Mouse (Mus musculus): ENCODE measurements around the gene Unc119b. TPM values are rescaled to one million over a fixed set of nuclear protein-coding genes. Genes with fewer than 3 reads are reported as not detected.
"Not testable (repeated sequence)": the region's sequence is repeated elsewhere in the genome, so short reads cannot be mapped to it uniquely, and the experiment has no call there.

Gene Unc119b
- polyA plus RNA-seq, 1 experiment from 2014 or later = 46.8 TPM

DNA sequence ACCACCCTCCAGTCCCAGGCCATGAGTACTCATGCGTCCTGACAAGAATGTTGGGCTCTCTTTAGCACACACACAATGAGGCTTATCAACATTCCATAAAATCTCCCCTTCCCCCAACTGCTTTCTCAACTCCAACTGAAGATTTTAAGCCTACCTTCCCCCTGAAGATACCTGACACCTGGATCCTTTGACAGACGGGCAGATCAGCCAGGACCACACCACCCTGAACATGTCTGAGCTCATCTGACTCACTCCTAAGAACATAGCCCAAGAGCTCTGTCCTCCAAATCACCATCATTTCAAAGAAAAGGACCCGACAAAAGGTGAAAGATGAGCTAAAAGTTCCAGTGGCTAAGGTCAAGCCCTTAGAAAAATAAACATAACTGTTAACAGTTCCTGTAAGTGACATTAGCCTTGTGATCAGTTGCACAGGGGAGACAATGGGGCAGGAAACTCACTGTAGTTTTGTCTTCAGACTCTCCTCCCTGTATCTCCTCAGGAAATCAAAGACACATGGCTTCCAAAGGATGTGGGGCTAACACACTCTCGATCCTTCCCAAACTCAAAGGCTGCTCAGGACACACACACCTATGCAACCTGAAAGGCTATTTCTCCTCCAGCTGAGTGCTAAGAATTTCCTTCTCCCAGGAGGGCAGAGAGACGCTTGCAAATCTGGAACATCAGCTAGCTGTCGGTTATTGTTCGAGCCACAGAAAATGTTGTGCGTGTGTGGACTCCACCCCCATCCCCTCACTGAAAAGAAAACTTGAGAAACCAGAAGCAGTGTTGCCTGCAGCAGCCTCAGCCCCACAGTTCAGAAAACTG, 17.6 kb upstream of the Unc119b start:
- no peak for DNase-seq (ENCODE audit: low spot score)
- Histone ChIP-seq H3K4me2 (replicated peaks; ENCODE audit: low read depth, low read length) (no peak overlapping the region), H3K9ac (ENCODE audit: low read depth, low read length) (no peak overlapping the region; the same call in 1 of the 2 replicates)

DNA sequence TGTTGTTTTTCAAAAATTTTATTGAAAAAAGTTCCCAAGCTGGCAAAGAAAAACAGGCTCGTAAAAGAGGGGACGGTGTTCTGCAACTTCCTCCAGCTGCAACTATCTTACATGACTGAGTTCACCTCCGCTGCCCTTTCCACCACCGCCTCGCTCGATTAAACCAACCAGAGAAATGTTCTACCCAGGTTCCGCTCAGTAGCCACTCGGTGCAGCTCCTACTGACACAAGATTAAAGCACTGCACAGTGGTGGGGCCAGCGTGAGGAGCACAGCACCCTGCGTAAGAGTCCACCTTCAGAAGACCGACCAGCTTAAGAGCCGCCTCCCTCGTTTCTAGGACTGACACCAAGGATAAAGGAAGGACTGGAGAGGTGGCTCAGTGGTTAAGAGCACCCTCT, 16.7 kb upstream of the Unc119b start:
- Histone ChIP-seq H3K4me1 (replicated peaks; ENCODE audit: control insufficient read depth, insufficient read depth, low read length) (peaks cover 8% of the 10 kb centered on the region; the same call in 1 of the 2 replicates), H3K27ac (ENCODE audit: low read depth, low read length) (no peak overlapping the region), H3K27me3 (ENCODE audit: control insufficient read depth, insufficient read depth, low read length) (no peaks in the 10 kb centered on the region), H3K4me2 (replicated peaks; ENCODE audit: low read depth, low read length) (no peak overlapping the region), H3K4me3 (ENCODE audit: low read depth, low read length) (no peak overlapping the region), H3K9me3 (ENCODE audit: control insufficient read depth, low read length) (no peaks in the 10 kb centered on the region), H3K36me3 (ENCODE audit: control insufficient read depth, insufficient read depth, low read length) (peaks cover 18% of the 10 kb centered on the region), H3K9ac (ENCODE audit: low read depth, low read length) (no peak overlapping the region)
- no peak for ATAC-seq (ENCODE audit: low FRiP score)
- WGBS = 88% methylated on average over 13 of the region's 13 CpGs
- no peak for DNase-seq (ENCODE audit: low spot score)

More for the DNA sequence above, 17.6 kb upstream of the Unc119b start:
- no peak for ATAC-seq (ENCODE audit: low FRiP score)
- H3K36me3 ChIP-seq (ENCODE audit: control insufficient read depth, insufficient read depth, low read length) = peaks cover 15% of the 10 kb centered on the region
- 61% methylated on average over 8 of the region's 8 CpGs for WGBS
- H3K27ac ChIP-seq (ENCODE audit: low read depth, low read length) = no peak overlapping the region
- H3K27me3 ChIP-seq (ENCODE audit: control insufficient read depth, insufficient read depth, low read length) = no peaks in the 10 kb centered on the region
- H3K4me1 ChIP-seq (replicated peaks; ENCODE audit: control insufficient read depth, insufficient read depth, low read length) = peaks cover 12% of the 10 kb centered on the region; the same call in 1 of the 2 replicates
- H3K9me3 ChIP-seq (ENCODE audit: control insufficient read depth, low read length) = no peaks in the 10 kb centered on the region
- no peak overlapping the region for H3K4me3 ChIP-seq (ENCODE audit: low read depth, low read length)

GRCm38 (mm10) chr5:115150991-115151390, 16.2 kb upstream of the Unc119b start:
- Histone ChIP-seq H3K27me3 (ENCODE audit: control insufficient read depth, insufficient read depth, low read length) (no peaks in the 10 kb centered on the region), H3K4me2 (replicated peaks; ENCODE audit: low read depth, low read length) (no peak overlapping the region), H3K4me1 (replicated peaks; ENCODE audit: control insufficient read depth, insufficient read depth, low read length) (peaks cover 7% of the 10 kb centered on the region; the same call in 1 of the 2 replicates), H3K9ac (ENCODE audit: low read depth, low read length) (no peak overlapping the region), H3K4me3 (ENCODE audit: low read depth, low read length) (no peak overlapping the region), H3K9me3 (ENCODE audit: control insufficient read depth, low read length) (no peaks in the 10 kb centered on the region), H3K36me3 (ENCODE audit: control insufficient read depth, insufficient read depth, low read length) (peaks cover 18% of the 10 kb centered on the region), H3K27ac (ENCODE audit: low read depth, low read length) (no peak overlapping the region)
- no peak for ATAC-seq (ENCODE audit: low FRiP score)
- WGBS = 93% methylated on average over 5 of the region's 5 CpGs
- DNase-seq (ENCODE audit: low spot score) = no peak

- DNase-seq (ENCODE audit: low spot score) (no peak), ATAC-seq (ENCODE audit: low FRiP score) (no peak)
- H3K9ac ChIP-seq (ENCODE audit: low read depth, low read length) = no peak overlapping the region
- no peaks in the 10 kb centered on the region for H3K27me3 ChIP-seq (ENCODE audit: control insufficient read depth, insufficient read depth, low read length)
- WGBS = 95% methylated on average over 14 of the region's 14 CpGs
- no peak overlapping the region for H3K4me2 ChIP-seq (replicated peaks; ENCODE audit: low read depth, low read length)
- H3K36me3 ChIP-seq (ENCODE audit: control insufficient read depth, insufficient read depth, low read length) = peaks cover 18% of the 10 kb centered on the region
- H3K27ac ChIP-seq (ENCODE audit: low read depth, low read length) = no peak overlapping the region
- H3K9me3 ChIP-seq (ENCODE audit: control insufficient read depth, low read length) = no peaks in the 10 kb centered on the region
- 0 out of 2 replicates have a peak, but pooled peaks cover under 1% of the 10 kb centered on the region for H3K4me1 ChIP-seq (replicated peaks; ENCODE audit: control insufficient read depth, insufficient read depth, low read length)
- H3K4me3 ChIP-seq (ENCODE audit: low read depth, low read length) = no peak overlapping the region
These were observed 15.1 kb upstream of the Unc119b start for GRCm38 (mm10) chr5:115149675-115150459.

DNA sequence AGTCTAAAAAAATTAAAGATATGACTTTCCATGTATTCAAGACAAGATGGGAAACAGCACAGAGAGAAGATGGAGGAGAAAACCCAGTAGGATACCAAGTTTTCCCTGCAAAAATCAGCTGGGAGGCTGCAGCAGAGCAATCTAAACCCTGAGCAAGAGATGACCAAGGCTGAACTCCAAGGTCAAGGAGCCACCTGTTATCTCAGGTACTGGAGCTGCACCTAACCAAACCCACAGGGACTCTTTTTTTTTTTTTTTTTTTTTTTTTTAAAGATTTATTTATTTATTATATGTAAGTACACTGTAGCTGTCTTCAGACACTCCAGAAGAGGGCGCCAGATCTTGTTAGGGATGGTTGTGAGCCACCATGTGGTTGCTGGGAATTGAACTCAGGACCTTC, 14.1 kb upstream of the Unc119b start:
- DNase-seq (ENCODE audit: low spot score) = not testable (repeated sequence)
- H3K36me3 ChIP-seq (ENCODE audit: control insufficient read depth, insufficient read depth, low read length) = peaks cover 18% of the 10 kb centered on the region
- no CpG with 5 or more reads among the region's 1 CpGs for WGBS

GRCm38 (mm10) chr5:115148378-115148777, 13.6 kb upstream of the Unc119b start:
- Histone ChIP-seq H3K4me2 (replicated peaks; ENCODE audit: low read depth, low read length) (no peak overlapping the region), H3K9ac (ENCODE audit: low read depth, low read length) (no peak overlapping the region), H3K27ac (ENCODE audit: low read depth, low read length) (no peak overlapping the region), H3K4me1 (replicated peaks; ENCODE audit: control insufficient read depth, insufficient read depth, low read length) (no peaks in the 10 kb centered on the region), H3K36me3 (ENCODE audit: control insufficient read depth, insufficient read depth, low read length) (peaks cover 18% of the 10 kb centered on the region), H3K4me3 (ENCODE audit: low read depth, low read length) (no peak overlapping the region), H3K9me3 (ENCODE audit: control insufficient read depth, low read length) (no peaks in the 10 kb centered on the region), H3K27me3 (ENCODE audit: control insufficient read depth, insufficient read depth, low read length) (no peaks in the 10 kb centered on the region)
- ATAC-seq (ENCODE audit: low FRiP score) (no peak), DNase-seq (ENCODE audit: low spot score) (no peak)
- WGBS = 91% methylated on average over 8 of the region's 8 CpGs

More for the DNA sequence above, 14.1 kb upstream of the Unc119b start:
- not testable (repeated sequence) for H3K27ac ChIP-seq (ENCODE audit: low read depth, low read length); H3K9ac ChIP-seq (ENCODE audit: low read depth, low read length); H3K4me3 ChIP-seq (ENCODE audit: low read depth, low read length); H3K27me3 ChIP-seq (ENCODE audit: control insufficient read depth, insufficient read depth, low read length); H3K4me1 ChIP-seq (replicated peaks; ENCODE audit: control insufficient read depth, insufficient read depth, low read length); ATAC-seq (ENCODE audit: low FRiP score); H3K9me3 ChIP-seq (ENCODE audit: control insufficient read depth, low read length); H3K4me2 ChIP-seq (replicated peaks; ENCODE audit: low read depth, low read length)

GRCm38 (mm10) chr5:115147388-115147787, 12.6 kb upstream of the Unc119b start:
- H3K4me3 ChIP-seq (ENCODE audit: low read depth, low read length) = no peak overlapping the region
- no peak overlapping the region for H3K4me2 ChIP-seq (replicated peaks; ENCODE audit: low read depth, low read length)
- no peaks in the 10 kb centered on the region for H3K9me3 ChIP-seq (ENCODE audit: control insufficient read depth, low read length)
- peaks cover 18% of the 10 kb centered on the region for H3K36me3 ChIP-seq (ENCODE audit: control insufficient read depth, insufficient read depth, low read length)
- no peak overlapping the region for H3K9ac ChIP-seq (ENCODE audit: low read depth, low read length)
- no peak for DNase-seq (ENCODE audit: low spot score)
- WGBS = 87% methylated on average over 3 of the region's 3 CpGs
- no peak overlapping the region for H3K27ac ChIP-seq (ENCODE audit: low read depth, low read length)
- H3K4me1 ChIP-seq (replicated peaks; ENCODE audit: control insufficient read depth, insufficient read depth, low read length) = no peaks in the 10 kb centered on the region
- ATAC-seq (ENCODE audit: low FRiP score) = no peak
- H3K27me3 ChIP-seq (ENCODE audit: control insufficient read depth, insufficient read depth, low read length) = no peaks in the 10 kb centered on the region

GRCm38 (mm10) chr5:115146747-115147130, 12.0 kb upstream of the Unc119b start:
- H3K4me2 ChIP-seq (replicated peaks; ENCODE audit: low read depth, low read length) = no peak overlapping the region
- no peaks in the 10 kb centered on the region for H3K27me3 ChIP-seq (ENCODE audit: control insufficient read depth, insufficient read depth, low read length)
- H3K9me3 ChIP-seq (ENCODE audit: control insufficient read depth, low read length) = no peaks in the 10 kb centered on the region
- H3K9ac ChIP-seq (ENCODE audit: low read depth, low read length) = no peak overlapping the region
- no peaks in the 10 kb centered on the region for H3K4me1 ChIP-seq (replicated peaks; ENCODE audit: control insufficient read depth, insufficient read depth, low read length)
- no peak overlapping the region for H3K4me3 ChIP-seq (ENCODE audit: low read depth, low read length)
- no peak for DNase-seq (ENCODE audit: low spot score)
- H3K36me3 ChIP-seq (ENCODE audit: control insufficient read depth, insufficient read depth, low read length) = peaks cover 18% of the 10 kb centered on the region
- no peak overlapping the region for H3K27ac ChIP-seq (ENCODE audit: low read depth, low read length)
- no peak for ATAC-seq (ENCODE audit: low FRiP score)
